26 mouse cellular contexts compared by ENCODE assay signal in genomic region chr1:156070106-156070505, GRCm38 (mm10). TPM values are rescaled to one million over a fixed set of nuclear protein-coding genes. Genes with fewer than 3 reads are reported as not detected.
A peak's percentile ranks its signal among the peaks of the same experiment; 100 is the strongest.
DNase-seq lines count a peak whose midpoint lies in the region; ATAC-seq and TF ChIP-seq lines count a peak whose summit lies in the region.
"Had no signal": no experiment of that assay in that cellular context is flagged by ENCODE, and none has a peak within 500 bp of the region (broad histone marks: within the 10 kb centered on the region; RNA-seq: fewer than 3 reads in every experiment).

No protein-coding gene starts in this region.

- H3K4me1 ChIP-seq in heart, embryonic 10.5 days = peaks cover 36% of the 10 kb centered on the region
- H3K4me1 ChIP-seq in heart, postnatal 0 days (ENCODE audit: control insufficient read depth, insufficient read depth) = no peaks in the 10 kb centered on the region
- no peaks in the 10 kb centered on the region for H3K4me1 ChIP-seq in stomach, postnatal 0 days (replicated peaks; ENCODE audit: control insufficient read depth, insufficient read depth)
- H3K4me1 ChIP-seq: embryonic facial prominence, embryonic 15.5 days; forebrain, embryonic 15.5 days; midbrain, embryonic 15.5 days had no signal

- H3K9ac ChIP-seq in heart, postnatal 0 days (replicated peaks; ENCODE audit: low read depth, low read length) = no peak overlapping the region
- no peak overlapping the region for H3K9ac ChIP-seq in stomach, postnatal 0 days (ENCODE audit: low read length)
- H3K9ac ChIP-seq: embryonic facial prominence, embryonic 15.5 days; forebrain, embryonic 15.5 days; hindbrain, embryonic 13.5 days; kidney, embryonic 15.5 days; liver, embryonic 14.5 days; midbrain, embryonic 15.5 days had no signal

- POLR2A ChIA-PET in Patski (lab: Charles Lee) = interaction anchor here (0.7 kb wide), 2 partner anchors 187 to 377 kb away, joined by 3 read pairs; no protein-coding TSS in a partner anchor

- H3K27me3 ChIP-seq in heart, embryonic 10.5 days (ENCODE audit: insufficient read depth, poor library complexity, severe bottlenecking) = no peaks in the 10 kb centered on the region
- no peaks in the 10 kb centered on the region for H3K27me3 ChIP-seq in heart, postnatal 0 days (ENCODE audit: control insufficient read depth, insufficient read depth, low read length)
- no peaks in the 10 kb centered on the region for H3K27me3 ChIP-seq in Patski
- H3K27me3 ChIP-seq in stomach, postnatal 0 days (ENCODE audit: control insufficient read depth, insufficient read depth, low read length) = no peaks in the 10 kb centered on the region
- H3K27me3 ChIP-seq: embryonic facial prominence, embryonic 15.5 days; forebrain, embryonic 15.5 days; hindbrain, embryonic 13.5 days; kidney, embryonic 15.5 days; midbrain, embryonic 15.5 days had no signal

- peaks cover 21% of the 10 kb centered on the region for H3K36me3 ChIP-seq in heart, embryonic 10.5 days
- H3K36me3 ChIP-seq in heart, postnatal 0 days (replicated peaks; ENCODE audit: control insufficient read depth, insufficient read depth, low read length) = peaks cover 17% of the 10 kb centered on the region
- peaks cover 3% of the 10 kb centered on the region for H3K36me3 ChIP-seq in stomach, postnatal 0 days (ENCODE audit: control insufficient read depth, insufficient read depth, low read length)

- CTCF ChIA-PET in Patski (lab: Charles Lee) = no interaction called here

- no peak overlapping the region for H3K4me2 ChIP-seq in heart, postnatal 0 days (ENCODE audit: low read depth, low read length)
- H3K4me2 ChIP-seq in stomach, postnatal 0 days (replicated peaks; ENCODE audit: low read depth) = no peak overlapping the region
- H3K4me2 ChIP-seq: embryonic facial prominence, embryonic 15.5 days; forebrain, embryonic 15.5 days; hindbrain, embryonic 13.5 days; kidney, embryonic 15.5 days; midbrain, embryonic 15.5 days had no signal

- in situ Hi-C loops in Patski (cut with MboI; ENCODE audit: low pct_unique_long_range_greater_than_20kb) = no loop called here

- intact Hi-C loops in heart, postnatal 25 days (cut with DNase I) = no loop called here

- ATAC-seq in heart, postnatal 0 days (ENCODE audit: insufficient read depth, low read depth) = no peak
- peak; percentile 95 for ATAC-seq in Patski
- ATAC-seq in stomach, postnatal 0 days (ENCODE audit: low FRiP score, low TSS enrichment) = peak; percentile 78
- ATAC-seq: forebrain, embryonic 15.5 days; midbrain, embryonic 15.5 days had no signal

- no peak overlapping the region for H3K4me3 ChIP-seq in heart, embryonic 10.5 days
- no peak overlapping the region for H3K4me3 ChIP-seq in heart, postnatal 0 days (ENCODE audit: low read depth, low read length)
- no peak overlapping the region for H3K4me3 ChIP-seq in stomach, postnatal 0 days (ENCODE audit: low read depth, low read length)
- H3K4me3 ChIP-seq: embryonic facial prominence, embryonic 10.5 days; embryonic facial prominence, embryonic 15.5 days; forebrain, embryonic 15.5 days; hindbrain, embryonic 13.5 days; kidney, embryonic 15.5 days; midbrain, embryonic 15.5 days had no signal

- peak overlapping the region; percentile 56; the same call in 1 of the 2 replicates for H3K27ac ChIP-seq in heart, embryonic 10.5 days
- no peak overlapping the region for H3K27ac ChIP-seq in heart, postnatal 0 days (ENCODE audit: low read depth)
- H3K27ac ChIP-seq in stomach, postnatal 0 days (replicated peaks) = no peak overlapping the region
- H3K27ac ChIP-seq: embryonic facial prominence, embryonic 10.5 days; embryonic facial prominence, embryonic 15.5 days; forebrain, embryonic 15.5 days; hindbrain, embryonic 13.5 days; kidney, embryonic 15.5 days; liver, embryonic 14.5 days; midbrain, embryonic 15.5 days had no signal

- TF ChIP-seq EP300 in heart, postnatal 0 days (IDR thresholded peaks at IDR 0.05; ENCODE audit: low read depth) = no peak
- no peak for TF ChIP-seq EP300 in stomach, postnatal 0 days (optimal IDR thresholded peaks at IDR 0.05)

- no peaks in the 10 kb centered on the region for H3K9me3 ChIP-seq in heart, embryonic 10.5 days
- no peaks in the 10 kb centered on the region for H3K9me3 ChIP-seq in heart, postnatal 0 days (replicated peaks; ENCODE audit: control insufficient read depth, low read length)
- H3K9me3 ChIP-seq in stomach, postnatal 0 days (ENCODE audit: control insufficient read depth, low read length) = no peaks in the 10 kb centered on the region
- H3K9me3 ChIP-seq: embryonic facial prominence, embryonic 10.5 days; embryonic facial prominence, embryonic 15.5 days; forebrain, embryonic 15.5 days; hindbrain, embryonic 13.5 days; kidney, embryonic 15.5 days; midbrain, embryonic 15.5 days had no signal

- no peak for DNase-seq in heart, embryonic 10.5 days (ENCODE audit: low spot score)
- no peak for DNase-seq in heart, adult 8-10 months (ENCODE audit: low spot score)
- DNase-seq in heart, postnatal 0 days (ENCODE audit: low spot score) = peak; percentile 8
- DNase-seq in heart, postnatal 25 days (ENCODE audit: low spot score) = no peak
- DNase-seq in Patski (ENCODE audit: low read depth, low spot score) = peak; percentile 71
- DNase-seq in stomach, postnatal 0 days (ENCODE audit: low spot score) = peak; percentile 44
- DNase-seq in retina, postnatal 1 day = no peak
- DNase-seq in right cerebral cortex, adult 2 months (ENCODE audit: low spot score in 2 of 2) = no peak
- DNase-seq: adrenal gland, postnatal 25 days; cerebellum, adult 2 months; cerebellum, postnatal 14 days; gastrocnemius, postnatal 25 days; heart, adult 11 months; kidney, adult 11 months; kidney, postnatal 25 days; liver; lung, adult 2 months; lung, postnatal 10 days; right cerebral cortex, adult 18-20 months had no signal

- TF ChIP-seq CTCF in heart, postnatal 0 days (IDR thresholded peaks at IDR 0.05; ENCODE audit: low read depth) = no peak
- TF ChIP-seq CTCF in Patski (IDR thresholded peaks at IDR 0.05) = no peak
- TF ChIP-seq CTCF in stomach, postnatal 0 days (IDR thresholded peaks at IDR 0.05; ENCODE audit: low read depth) = no peak

- 53% methylated on average over 14 of the region's 14 CpGs for WGBS in heart, embryonic 10.5 days
- 40% methylated on average over 14 of the region's 14 CpGs for WGBS in heart, postnatal 0 days
- 56% methylated on average over 14 of the region's 14 CpGs for WGBS in stomach, postnatal 0 days

RNA-seq across cellular contexts. Expression of gene Tor1aip1, which starts 33.8 kb away (rescaled TPM):
- polyA plus RNA-seq in heart, embryonic 10.5 days (2016; fragmentation: Nextera tagmentation; extraction: Ambion mirVana) = 35.6 and 38.8 TPM in 2 replicates
- 10 to 100 TPM; 72.6 to 96.0 (median 85.4) TPM for total RNA-seq in heart, adult 8-10 months (2022)
- total RNA-seq in heart, postnatal 0 days (2014; rRNA removed; ENCODE audit: low replicate concordance) = 58.4 and 103 TPM in 2 replicates
- 47.5 and 52.3 TPM in 2 replicates for polyA plus RNA-seq in heart, postnatal 0 days (2015; fragmentation: Nextera tagmentation; extraction: Ambion mirVana)
- 10 to 100 TPM; 73.0 to 76.3 TPM for total RNA-seq in heart, postnatal 25 days (2021)
- polyA plus RNA-seq in Patski (2021) = 75.4 TPM
- 35.4 and 38.6 TPM in 2 replicates for polyA plus RNA-seq in stomach, postnatal 0 days (2015; fragmentation: Nextera tagmentation; extraction: Ambion mirVana)

RNA-seq across cellular contexts. Expression of gene Tor1aip2, which starts 34.9 kb away (rescaled TPM):
- polyA plus RNA-seq in heart, embryonic 10.5 days (2016; fragmentation: Nextera tagmentation; extraction: Ambion mirVana) = 92.8 and 108 TPM in 2 replicates
- 10 to 100 TPM; 40.1 to 47.9 (median 42.6) TPM for total RNA-seq in heart, adult 8-10 months (2022)
- total RNA-seq in heart, postnatal 0 days (2014; rRNA removed; ENCODE audit: low replicate concordance) = 77.1 and 123 TPM in 2 replicates
- polyA plus RNA-seq in heart, postnatal 0 days (2015; fragmentation: Nextera tagmentation; extraction: Ambion mirVana) = 49.0 and 52.4 TPM in 2 replicates
- total RNA-seq in heart, postnatal 25 days (2021) = 10 to 100 TPM; 40.3 to 54.7 TPM
- 111 TPM for polyA plus RNA-seq in Patski (2021)
- polyA plus RNA-seq in stomach, postnatal 0 days (2015; fragmentation: Nextera tagmentation; extraction: Ambion mirVana) = 67.0 and 69.8 TPM in 2 replicates

Comparison
In these comparisons a context has a peak if more than half of its experiments do, and no peak if none do; other contexts are left out.
1. DNase-seq: peak in heart, postnatal 0 days (single experiment), Patski (single experiment) and stomach, postnatal 0 days (single experiment); none in heart, embryonic 10.5 days (single experiment), heart, adult 8-10 months (single experiment), heart, postnatal 25 days (single experiment), retina, postnatal 1 day (single experiment) and right cerebral cortex, adult 2 months (0 of 2).